Mouse (Mus musculus) hindbrain, embryonic 14.5 days (tissue): ENCODE results near the gene Pnpla6. TPM values are rescaled to one million over a fixed set of nuclear protein-coding genes. Genes with fewer than 3 reads are reported as not detected.
A peak's percentile ranks its signal among the peaks of the same experiment; 100 is the strongest.

Experiments used
- ATAC-seq: fragments of 200-750 bp; cut with Nextera tagmentation; 2 replicates; pipeline ENCODE4 v1.8.0; 2017; ENCODE audit warnings: moderate number of reproducible peaks, mild to moderate bottlenecking, moderate TSS enrichment, moderate library complexity; ENCODE audit not compliant: low FRiP score
- DNase-seq: peaks from one replicate; pipeline ENCODE4 v3.0.0-alpha.2; 2015; ENCODE audit warnings: low spot score
- H3K27ac ChIP-seq: fragments of 300-500 bp; sonication (generic); 2 replicates; pipeline ENCODE4 v1.5.1; 2014; ENCODE audit warnings: mild to moderate bottlenecking, moderate library complexity
- H3K27me3 ChIP-seq: fragments of 300-500 bp; sonication (generic); 2 replicates; pipeline ENCODE4 v1.6.1; 2014; ENCODE audit warnings: mild to moderate bottlenecking, low read length, mixed read lengths; ENCODE audit not compliant: control insufficient read depth, insufficient read depth
- H3K36me3 ChIP-seq: fragments of 300-500 bp; sonication (generic); replicated peaks from 2 replicates; pipeline ENCODE4 v1.6.1; 2014; ENCODE audit not compliant: control insufficient read depth, insufficient read depth
- H3K4me1 ChIP-seq: fragments of 300-500 bp; sonication (generic); replicated peaks from 2 replicates; pipeline ENCODE4 v1.6.1; 2014; ENCODE audit warnings: antibody characterized with exemption, low read length, mixed read lengths; ENCODE audit not compliant: control insufficient read depth, insufficient read depth
- H3K4me2 ChIP-seq: fragments of 300-500 bp; sonication (generic); replicated peaks from 2 replicates; pipeline ENCODE4 v1.6.1; 2014; ENCODE audit warnings: mild to moderate bottlenecking, moderate library complexity
- H3K4me3 ChIP-seq: fragments of 300-500 bp; sonication (generic); replicated peaks from 2 replicates; pipeline ENCODE4 v1.5.1; 2014; ENCODE audit warnings: mild to moderate bottlenecking, low read length
- H3K9ac ChIP-seq: fragments of 300-500 bp; sonication (generic); 2 replicates; pipeline ENCODE4 v1.6.1; 2014
- H3K9me3 ChIP-seq: fragments of 300-500 bp; sonication (generic); 2 replicates; pipeline ENCODE4 v1.6.1; 2016; ENCODE audit warnings: low read length; ENCODE audit not compliant: control insufficient read depth
- WGBS: fragments of 180-500 bp; shearing (Covaris S2); extraction: QIAGEN DNeasy Blood & Tissue Kit; methylation state at CpG from one replicate; pipeline ENCODE4 v1.1.7; 2014; 5-methylcytosine and 5-hydroxymethylcytosine counted together
- polyA plus RNA-seq: library from polyadenylated mRNA; unstranded; fragments of >200 nt; fragmentation: Nextera tagmentation; extraction: Ambion mirVana; gene quantifications from 2 replicates; pipeline ENCODE4 v1.2.1, GENCODE M21; 2014

Pnpla6 gene
- 32.7 and 36.5 TPM in 2 replicates for polyA plus RNA-seq

DNA sequence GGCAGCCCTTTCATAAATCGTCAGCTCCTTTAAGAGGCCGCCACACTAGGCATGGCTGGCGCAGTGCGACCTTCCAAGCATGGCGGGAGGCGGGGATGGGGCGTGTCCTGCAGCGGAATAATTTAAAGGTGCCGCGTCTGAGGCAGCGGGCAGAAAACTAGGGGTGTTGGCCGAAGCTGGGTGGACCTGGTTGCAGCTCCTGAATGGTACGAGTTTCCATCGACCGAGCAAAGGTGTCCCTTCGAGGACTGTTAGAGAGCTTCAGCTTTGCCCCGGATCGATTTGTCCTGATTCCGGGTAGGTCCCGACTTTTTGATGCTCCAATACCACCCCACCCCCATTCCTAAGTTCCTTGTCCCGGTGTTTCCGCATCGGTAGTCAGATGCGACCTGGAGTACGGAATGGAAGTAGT is at the start of gene Pnpla6:
TSS of gene Pnpla6 (plus strand) at position 125 of the 412 bp plus-strand sequence.
- H3K36me3 ChIP-seq = peaks cover 38% of the 10 kb centered on the region
- peak within 1 kb of the TSS; percentile 82 for H3K27ac ChIP-seq
- peak within 1 kb of the TSS; percentile 63 for H3K9ac ChIP-seq
- ATAC-seq = peak; percentile 71
- no peaks in the 10 kb centered on the region for H3K9me3 ChIP-seq
- 0% methylated on average over 25 of the region's 25 CpGs for WGBS
- DNase-seq = peak; percentile 84
- H3K4me1 ChIP-seq = 0 out of 2 replicates have a peak, but pooled peaks cover 11% of the 10 kb centered on the region
- H3K27me3 ChIP-seq = no peaks in the 10 kb centered on the region
- H3K4me3 ChIP-seq = peak within 1 kb of the TSS; percentile 54
- peak within 1 kb of the TSS; percentile 86 for H3K4me2 ChIP-seq

DNA sequence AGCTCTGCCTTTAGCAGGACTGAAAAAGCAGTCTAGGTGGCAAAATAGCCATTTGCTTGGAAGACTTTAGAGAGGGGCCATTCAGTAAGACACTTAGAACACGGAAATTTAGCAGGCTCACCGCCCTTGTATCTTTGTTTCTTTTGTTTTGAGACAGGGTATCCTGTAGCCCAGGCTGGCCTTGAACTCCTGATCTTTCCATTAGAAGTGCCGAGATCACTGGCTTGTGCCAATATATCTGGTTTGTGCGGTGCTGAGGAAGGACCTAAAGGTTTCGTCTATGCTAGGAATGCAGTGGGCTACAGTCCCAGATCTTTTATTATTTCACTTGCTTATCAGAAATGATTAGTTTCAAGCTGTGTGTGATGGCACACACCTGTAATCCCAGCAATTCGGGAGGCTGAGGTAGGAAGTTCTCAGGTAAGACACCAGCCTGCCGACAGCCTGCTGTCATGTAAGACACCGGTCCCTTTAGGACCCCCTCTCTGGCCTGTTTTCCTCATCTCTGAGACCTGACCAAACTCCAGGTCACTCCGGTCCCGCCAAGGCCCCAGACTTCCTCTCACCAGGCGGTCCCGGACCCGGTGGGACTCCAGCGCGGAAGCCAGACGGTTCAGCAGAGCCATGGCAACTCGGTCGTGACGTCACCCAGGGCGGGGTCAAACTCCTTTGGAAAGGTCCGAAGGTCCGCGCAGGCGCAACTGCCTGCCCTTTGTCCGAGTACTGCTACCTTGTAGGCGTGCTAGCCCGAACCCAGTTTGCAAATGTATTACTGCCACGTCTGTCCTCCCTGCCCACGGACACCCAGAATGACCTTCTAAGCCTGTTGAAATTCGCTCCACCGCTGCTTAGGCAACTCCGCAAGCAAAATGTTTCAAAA is 47.9 kb upstream of the Pnpla6 start, which contains the start of gene Pex11g:
TSS of gene Pex11g (minus strand) at position 675 of the 880 bp plus-strand sequence.
- ATAC-seq = peak; percentile 95

DNA sequence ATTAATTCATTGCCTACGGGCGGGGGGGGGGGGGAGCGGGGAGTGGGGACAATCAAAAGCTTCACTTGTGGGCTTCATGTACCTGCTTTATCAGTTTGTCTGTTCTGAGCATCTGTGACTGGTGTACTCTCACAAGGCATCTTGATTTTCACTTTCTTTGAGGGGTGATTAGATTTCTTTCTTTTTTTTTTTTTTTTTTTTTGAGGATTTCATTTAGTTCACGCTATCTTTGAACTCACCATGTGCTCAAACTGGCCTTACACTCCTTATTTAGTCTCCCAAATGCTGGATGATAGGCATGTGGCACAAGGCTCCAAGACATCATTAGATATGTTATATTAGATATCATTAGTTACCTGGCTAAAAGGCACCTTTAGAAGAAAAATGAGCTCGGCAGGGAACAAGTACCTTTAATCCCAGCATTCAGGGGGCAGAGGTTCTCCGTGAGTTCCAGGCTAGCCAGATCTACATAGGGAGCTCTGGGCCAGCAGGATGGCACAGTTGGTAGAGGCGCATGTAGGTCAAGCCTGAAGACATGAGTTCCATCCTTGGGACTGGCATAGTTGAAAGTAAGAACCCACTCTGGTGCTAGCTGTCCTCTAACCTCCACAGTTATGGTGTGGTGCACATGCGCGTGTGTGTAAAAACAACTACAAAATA is 47.2 kb upstream of the Pnpla6 start:
- Histone ChIP-seq H3K27me3 (no peaks in the 10 kb centered on the region), H3K9ac (peak overlapping the region; percentile 72), H3K4me1 (peaks cover 11% of the 10 kb centered on the region), H3K4me3 (peak overlapping the region; percentile 30), H3K36me3 (no peaks in the 10 kb centered on the region), H3K9me3 (no peaks in the 10 kb centered on the region), H3K27ac (peak overlapping the region; percentile 87), H3K4me2 (peak overlapping the region; percentile 51)
- ATAC-seq = no peak
- no peak for DNase-seq
- WGBS = 53% methylated on average over 9 of the region's 9 CpGs

More for the DNA sequence above, 47.9 kb upstream of the Pnpla6 start, which contains the start of gene Pex11g:
- peak within 1 kb of the TSS; percentile 72 for H3K9ac ChIP-seq
- H3K27ac ChIP-seq = peak within 1 kb of the TSS; percentile 87
- H3K4me2 ChIP-seq = peak within 1 kb of the TSS; percentile 51
- H3K9me3 ChIP-seq = no peaks in the 10 kb centered on the region
- H3K27me3 ChIP-seq = no peaks in the 10 kb centered on the region
- peak within 1 kb of the TSS; percentile 30 for H3K4me3 ChIP-seq
- no peaks in the 10 kb centered on the region for H3K36me3 ChIP-seq
- H3K4me1 ChIP-seq = peaks cover 11% of the 10 kb centered on the region
- peak; percentile 97 for DNase-seq
- 6% methylated on average over 32 of the region's 32 CpGs for WGBS

DNA sequence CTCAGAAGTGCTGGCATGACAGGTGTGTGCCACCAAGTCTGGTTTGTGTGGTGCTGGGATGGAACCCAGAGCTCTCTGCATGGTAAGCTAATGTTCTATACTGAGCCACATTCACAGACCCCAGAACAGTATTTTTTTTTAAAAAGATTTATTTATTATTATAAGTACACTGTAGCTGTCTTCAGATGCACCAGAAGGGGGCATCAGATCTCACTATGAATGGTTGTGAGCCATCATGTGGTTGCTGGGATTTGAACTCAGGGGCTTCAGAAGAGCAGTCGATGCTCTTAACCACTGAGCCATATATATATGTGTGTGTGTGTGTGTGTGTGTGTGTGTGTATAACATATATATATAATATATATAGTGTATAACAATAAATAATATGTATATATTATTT is 46.3 kb upstream of the Pnpla6 start:
- WGBS = 74% methylated on average over 1 of the region's 1 CpGs
- ATAC-seq (no peak), DNase-seq (no peak)
- Histone ChIP-seq H3K27ac (no peak overlapping the region), H3K36me3 (no peaks in the 10 kb centered on the region), H3K4me2 (no peak overlapping the region), H3K4me3 (no peak overlapping the region), H3K9ac (no peak overlapping the region), H3K27me3 (no peaks in the 10 kb centered on the region), H3K9me3 (no peaks in the 10 kb centered on the region), H3K4me1 (peaks cover 11% of the 10 kb centered on the region)

DNA sequence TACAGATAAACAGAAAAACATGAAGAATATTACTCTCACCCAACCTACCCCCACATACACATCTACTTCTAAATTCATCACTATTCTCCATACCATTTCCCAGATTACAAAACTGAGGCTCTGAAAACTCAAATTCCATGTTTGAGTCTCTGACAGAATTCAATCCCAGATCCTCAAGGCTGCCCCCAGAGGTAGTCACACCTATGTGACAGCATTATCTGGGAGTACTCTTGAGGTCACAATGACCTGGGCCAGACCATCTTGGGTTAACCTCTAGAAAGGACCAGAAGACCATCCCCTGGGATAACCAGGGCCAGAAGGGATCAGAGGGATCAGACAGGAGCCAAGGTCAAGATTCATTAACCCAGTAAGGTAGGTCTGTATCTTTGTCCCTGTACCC is 44.6 kb upstream of the Pnpla6 start, which contains the start of gene Tex45:
TSS of gene Tex45 (plus strand) at position 301 of the 400 bp plus-strand sequence.
- Histone ChIP-seq H3K4me3 (no peak within 1 kb of the TSS), H3K27me3 (no peaks in the 10 kb centered on the region), H3K9me3 (no peaks in the 10 kb centered on the region), H3K36me3 (no peaks in the 10 kb centered on the region), H3K4me1 (peaks cover 11% of the 10 kb centered on the region), H3K9ac (no peak within 1 kb of the TSS), H3K4me2 (no peak within 1 kb of the TSS), H3K27ac (no peak within 1 kb of the TSS)
- ATAC-seq (no peak), DNase-seq (no peak)

DNA sequence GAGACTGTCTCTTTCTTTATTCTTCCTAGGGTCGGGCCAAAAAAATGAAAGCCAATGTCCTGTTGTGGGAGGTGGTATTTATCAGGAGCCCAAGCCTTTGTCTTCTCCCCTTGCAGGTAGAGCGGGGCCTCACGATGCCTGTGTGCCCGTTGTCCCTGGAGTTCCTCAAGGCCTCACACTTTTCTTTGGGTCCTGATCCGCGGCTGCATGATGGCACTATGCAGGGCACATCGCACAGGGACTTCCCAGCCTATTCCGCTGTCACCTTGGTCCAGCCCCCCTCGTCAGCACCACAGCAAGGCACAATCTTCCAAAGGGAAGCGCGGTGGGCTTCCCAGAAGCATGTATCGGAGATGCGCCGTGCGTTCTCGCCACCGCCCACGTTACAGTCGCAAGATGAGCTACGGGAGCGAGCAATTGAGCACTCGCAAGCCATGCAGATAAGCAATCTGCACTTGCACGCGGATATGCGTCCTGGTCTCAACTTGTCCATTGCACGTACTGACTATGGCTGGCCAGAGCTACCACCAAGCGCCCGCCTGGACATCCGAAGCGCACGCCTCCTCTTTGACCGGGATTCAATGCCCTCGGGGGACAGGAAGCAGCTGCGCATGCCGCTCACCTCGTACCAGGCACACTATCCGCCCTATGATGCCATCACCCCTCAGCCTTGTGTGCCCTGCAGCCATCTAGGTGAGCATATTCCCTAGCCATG is 39.3 kb upstream of the Pnpla6 start:
- Histone ChIP-seq H3K4me2 (peak overlapping the region; percentile 55), H3K4me1 (no peaks in the 10 kb centered on the region), H3K9me3 (no peaks in the 10 kb centered on the region), H3K27ac (no peak overlapping the region), H3K9ac (peak overlapping the region; percentile 57), H3K27me3 (no peaks in the 10 kb centered on the region), H3K36me3 (no peaks in the 10 kb centered on the region), H3K4me3 (peak overlapping the region; percentile 28)
- peak; percentile 64 for ATAC-seq
- 24% methylated on average over 37 of the region's 37 CpGs for WGBS
- no peak for DNase-seq

DNA sequence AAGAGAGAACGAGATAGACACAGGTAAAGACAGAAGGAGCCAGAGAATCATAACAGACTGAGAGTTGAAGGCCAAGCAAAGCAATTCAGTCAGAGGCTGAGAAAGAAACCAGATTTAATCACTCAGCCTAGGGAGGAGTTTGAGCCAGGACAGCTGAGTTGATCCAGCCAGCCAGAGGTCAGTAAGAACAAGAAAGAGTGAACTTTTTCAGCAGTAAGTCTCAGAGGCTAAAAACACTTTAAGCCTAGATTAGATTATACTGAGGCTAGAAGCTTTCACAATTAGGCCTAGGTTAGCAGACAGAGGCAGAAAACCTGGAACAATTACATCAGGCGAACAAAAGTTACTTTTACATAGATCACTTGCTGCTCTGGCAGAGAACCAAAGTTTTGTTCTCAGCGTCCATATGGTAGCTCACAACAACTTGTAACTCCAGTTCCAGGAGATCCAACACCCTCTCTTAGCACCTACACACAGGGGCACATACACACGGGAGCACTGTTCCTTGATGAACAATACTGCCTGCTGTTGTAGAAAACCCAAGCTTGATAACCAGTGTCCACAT is 34.9 kb upstream of the Pnpla6 start:
- Histone ChIP-seq H3K4me3 (no peak overlapping the region), H3K27me3 (no peaks in the 10 kb centered on the region), H3K9ac (no peak overlapping the region), H3K4me1 (no peaks in the 10 kb centered on the region), H3K4me2 (no peak overlapping the region), H3K36me3 (no peaks in the 10 kb centered on the region), H3K9me3 (no peaks in the 10 kb centered on the region), H3K27ac (no peak overlapping the region)
- DNase-seq = no peak
- 80% methylated on average over 4 of the region's 4 CpGs for WGBS
- no peak for ATAC-seq

DNA sequence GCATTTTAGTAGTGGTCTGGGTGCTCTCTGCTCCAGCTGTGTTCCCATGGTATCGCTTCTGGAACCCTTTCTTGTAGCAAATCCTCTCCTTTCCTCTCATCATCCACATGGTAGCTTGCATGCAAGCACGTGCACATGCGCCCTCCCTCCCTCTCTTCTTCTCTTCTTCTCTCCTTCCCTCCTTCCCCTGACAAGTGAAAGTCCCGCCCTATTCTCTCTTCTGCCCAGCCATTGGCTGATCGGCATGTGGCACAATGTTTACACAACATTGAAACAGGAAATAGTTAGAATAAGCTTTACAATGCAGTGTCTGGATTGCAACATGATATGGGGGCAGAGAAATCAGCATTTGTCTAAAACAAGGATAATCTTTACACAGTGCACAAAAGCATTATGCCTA is 33.6 kb upstream of the Pnpla6 start:
- Histone ChIP-seq H3K9ac (no peak overlapping the region), H3K9me3 (no peaks in the 10 kb centered on the region), H3K27ac (no peak overlapping the region), H3K36me3 (no peaks in the 10 kb centered on the region), H3K4me3 (no peak overlapping the region), H3K27me3 (no peaks in the 10 kb centered on the region), H3K4me1 (no peaks in the 10 kb centered on the region), H3K4me2 (no peak overlapping the region)
- 64% methylated on average over 5 of the region's 5 CpGs for WGBS
- DNase-seq (no peak), ATAC-seq (no peak)
